8 mouse cellular contexts compared by ENCODE assay signal in genomic region chr17:48281739-48282085, GRCm38 (mm10). TPM values are rescaled to one million over a fixed set of nuclear protein-coding genes. Genes with fewer than 3 reads are reported as not detected.
DNase-seq lines count a peak whose midpoint lies in the region; ATAC-seq and TF ChIP-seq lines count a peak whose summit lies in the region.

No protein-coding gene starts in this region.

- H3K27me3 ChIP-seq in cerebellum, adult 2 months (ENCODE audit: control insufficient read depth, insufficient read depth, low read length) = no peaks in the 10 kb centered on the region; the same call in 1 of the 2 replicates
- no peaks in the 10 kb centered on the region for H3K27me3 ChIP-seq in forebrain, embryonic 16.5 days (replicated peaks; ENCODE audit: control insufficient read depth, insufficient read depth, low read length)
- no peaks in the 10 kb centered on the region for H3K27me3 ChIP-seq in liver, postnatal 0 days (ENCODE audit: insufficient read depth, low read length)

- peak; percentile 48 to 54 for DNase-seq in cerebellum, postnatal 10 days
- no peak for DNase-seq in cerebellum, adult 2 months
- no peak for DNase-seq in ES-E14 (ENCODE audit: low read depth, low spot score)
- no peak for DNase-seq in liver, postnatal 0 days
- no peak for DNase-seq in urinary bladder, postnatal 25 days (ENCODE audit: low spot score)
- no peak for DNase-seq in gastrocnemius, adult 18-20 months (ENCODE audit: low spot score)
- DNase-seq in c-Kit-positive CD71-positive TER-119-positive erythroid progenitor cells, embryonic 14.5 days (ENCODE audit: low spot score) = no peak

- H3K27ac ChIP-seq in cerebellum, adult 2 months (ENCODE audit: insufficient read depth, low read length) = no peak overlapping the region
- no peak overlapping the region for H3K27ac ChIP-seq in ES-E14 (ENCODE audit: insufficient read depth, low read depth, low read length, poor library complexity, severe bottlenecking)
- H3K27ac ChIP-seq in forebrain, embryonic 16.5 days (ENCODE audit: low read length) = no peak overlapping the region
- no peak overlapping the region for H3K27ac ChIP-seq in liver, postnatal 0 days (ENCODE audit: low read depth)

- no peak overlapping the region for H3K4me3 ChIP-seq in cerebellum, adult 2 months (replicated peaks; ENCODE audit: insufficient read depth, low read depth, low read length)
- H3K4me3 ChIP-seq in ES-E14 (ENCODE audit: insufficient read depth in 1 of 2, low read depth in 1 of 2, low read length in 2 of 2, poor library complexity in 1 of 2, severe bottlenecking in 1 of 2) = peak overlapping the region; percentile 30 to 44; a peak in 2 of 4 replicates
- H3K4me3 ChIP-seq in forebrain, embryonic 16.5 days (replicated peaks; ENCODE audit: low read length) = peak overlapping the region; percentile 30
- peak overlapping the region; percentile 39 for H3K4me3 ChIP-seq in liver, postnatal 0 days (ENCODE audit: low read depth, low read length)

- ATAC-seq in forebrain, embryonic 16.5 days = peak; percentile 76
- peak; percentile 36 for ATAC-seq in liver, postnatal 0 days

- H3K9ac ChIP-seq in ES-E14 (ENCODE audit: insufficient read depth, low read depth, low read length, poor library complexity, severe bottlenecking) = peak overlapping the region; percentile 8
- peak overlapping the region; percentile 49 for H3K9ac ChIP-seq in forebrain, embryonic 16.5 days (replicated peaks; ENCODE audit: low read depth, low read length)
- H3K9ac ChIP-seq in liver, postnatal 0 days (replicated peaks) = peak overlapping the region; percentile 51

- TF ChIP-seq CTCF in cerebellum, adult 2 months (IDR thresholded peaks at IDR 0.05; ENCODE audit: borderline replicate concordance, insufficient read depth, low read depth, low read length) = no peak
- TF ChIP-seq CTCF in liver, postnatal 0 days (IDR thresholded peaks at IDR 0.05; ENCODE audit: low read depth) = no peak

- no peaks in the 10 kb centered on the region for H3K4me1 ChIP-seq in cerebellum, adult 2 months (ENCODE audit: control insufficient read depth, insufficient read depth, low read length)
- 0 out of 4 replicates have a peak, but pooled peaks cover 0 to 7% of the 10 kb centered on the region in 2 experiments for H3K4me1 ChIP-seq in ES-E14 (ENCODE audit: control insufficient read depth in 2 of 2, insufficient read depth in 2 of 2, low read length in 2 of 2, poor library complexity in 1 of 2)
- peaks cover 10% of the 10 kb centered on the region for H3K4me1 ChIP-seq in forebrain, embryonic 16.5 days (replicated peaks; ENCODE audit: control insufficient read depth, insufficient read depth, low read length)
- H3K4me1 ChIP-seq in liver, postnatal 0 days (ENCODE audit: insufficient read depth) = peaks cover 13% of the 10 kb centered on the region

- H3K9me3 ChIP-seq in ES-E14 (ENCODE audit: control insufficient read depth, insufficient read depth, low read depth, low read length) = no peaks in the 10 kb centered on the region
- no peaks in the 10 kb centered on the region for H3K9me3 ChIP-seq in forebrain, embryonic 16.5 days (ENCODE audit: control insufficient read depth, low read length)
- H3K9me3 ChIP-seq in liver, postnatal 0 days (ENCODE audit: low read length) = no peaks in the 10 kb centered on the region

- no peak for TF ChIP-seq EP300 in liver, postnatal 0 days (IDR thresholded peaks at IDR 0.05; ENCODE audit: low read depth)

- 8% methylated on average over 3 of the region's 3 CpGs for WGBS in cerebellum, adult 2 months
- WGBS in forebrain, embryonic 16.5 days = 1% methylated on average over 3 of the region's 3 CpGs
- 9% methylated on average over 3 of the region's 3 CpGs for WGBS in liver, postnatal 0 days (ENCODE audit: insufficient replicate concordance)

- no peaks in the 10 kb centered on the region for H3K36me3 ChIP-seq in ES-E14 (ENCODE audit: control insufficient read depth, insufficient read depth, low read length, poor library complexity, severe bottlenecking)
- H3K36me3 ChIP-seq in forebrain, embryonic 16.5 days (ENCODE audit: control insufficient read depth, insufficient read depth) = no peaks in the 10 kb centered on the region
- H3K36me3 ChIP-seq in liver, postnatal 0 days (replicated peaks; ENCODE audit: insufficient read depth, low read length) = no peaks in the 10 kb centered on the region

- in situ Hi-C loops in ES-E14 (cut with MboI; ENCODE audit: low sequenced_read_pairs in 2 of 2, unreplicated experiment in 2 of 2) = no loop called here

- peak overlapping the region; percentile 56 for H3K4me2 ChIP-seq in forebrain, embryonic 16.5 days (ENCODE audit: low read length)
- peak overlapping the region; percentile 62 for H3K4me2 ChIP-seq in liver, postnatal 0 days (ENCODE audit: low read depth, low read length)

- TF ChIP-seq POLR2A in cerebellum, adult 2 months (IDR thresholded peaks at IDR 0.05; ENCODE audit: borderline replicate concordance, insufficient read depth, low read length) = no peak

TF ChIP-seq in ES-E14, 5 proteins besides CTCF, POLR2A, EP300 and RAD21:
- TF ChIP-seq ZNF384 (IDR thresholded peaks at IDR 0.05; ENCODE audit: low read depth, low read length) (no peak), ZC3H11A (IDR thresholded peaks at IDR 0.05; ENCODE audit: borderline replicate concordance, low read depth, low read length) (no peak), MAFK (IDR thresholded peaks at IDR 0.05; ENCODE audit: insufficient read depth, low read depth, low read length) (no peak), HCFC1 (IDR thresholded peaks at IDR 0.05; ENCODE audit: borderline replicate concordance, insufficient read depth, low read length) (no peak), CHD2 (IDR thresholded peaks at IDR 0.05; ENCODE audit: low read depth, low read length) (no peak)

RNA-seq across cellular contexts. Expression of gene Treml2, which starts 17.6 kb away (rescaled TPM):
- 0.25 TPM in 2 replicates for polyA plus RNA-seq in cerebellum, adult 2 months (2012; rRNA removed)
- 2.3 and 5.1 TPM in 2 replicates for total RNA-seq in ES-E14 (2012; rRNA removed)
- 0.10 TPM in 1 of 2 replicates, not detected in the other for polyA plus RNA-seq in forebrain, embryonic 16.5 days (2015; fragmentation: Nextera tagmentation; extraction: Ambion mirVana)
- polyA plus RNA-seq in liver, postnatal 0 days (2015; fragmentation: Nextera tagmentation; extraction: Ambion mirVana) = 2.0 and 2.7 TPM in 2 replicates
- total RNA-seq in gastrocnemius, adult 18-20 months (2021) = under 1 TPM in 1 of 2 experiments, not detected in 1; 0.12 TPM

RNA-seq across cellular contexts. Expression of gene Treml4, which starts 17.6 kb away (rescaled TPM):
- 0.21 TPM in 1 of 2 replicates, not detected in the other for polyA plus RNA-seq in cerebellum, adult 2 months (2012; rRNA removed)
- 0.22 TPM in 1 of 2 replicates, not detected in the other for total RNA-seq in ES-E14 (2012; rRNA removed)
- not detected in 2 replicates for polyA plus RNA-seq in forebrain, embryonic 16.5 days (2015; fragmentation: Nextera tagmentation; extraction: Ambion mirVana)
- 7.9 and 9.2 TPM in 2 replicates for polyA plus RNA-seq in liver, postnatal 0 days (2015; fragmentation: Nextera tagmentation; extraction: Ambion mirVana)
- not detected for total RNA-seq in gastrocnemius, adult 18-20 months (2021)

RNA-seq across cellular contexts. Expression of gene Trem3, which starts 34.1 kb away (rescaled TPM):
- not detected in 2 replicates for polyA plus RNA-seq in cerebellum, adult 2 months (2012; rRNA removed)
- total RNA-seq in ES-E14 (2012; rRNA removed) = not detected in 2 replicates
- polyA plus RNA-seq in forebrain, embryonic 16.5 days (2015; fragmentation: Nextera tagmentation; extraction: Ambion mirVana) = not detected in 2 replicates
- polyA plus RNA-seq in liver, postnatal 0 days (2015; fragmentation: Nextera tagmentation; extraction: Ambion mirVana) = 12.2 and 14.3 TPM in 2 replicates
- total RNA-seq in gastrocnemius, adult 18-20 months (2021) = not detected

RNA-seq across cellular contexts. Expression of gene B430306N03Rik, which starts 34.2 kb away (rescaled TPM):
- 0.02 and 0.11 TPM in 2 replicates for polyA plus RNA-seq in cerebellum, adult 2 months (2012; rRNA removed)
- 0.13 and 0.26 TPM in 2 replicates for total RNA-seq in ES-E14 (2012; rRNA removed)
- not detected in 2 replicates for polyA plus RNA-seq in forebrain, embryonic 16.5 days (2015; fragmentation: Nextera tagmentation; extraction: Ambion mirVana)
- 4.7 and 5.1 TPM in 2 replicates for polyA plus RNA-seq in liver, postnatal 0 days (2015; fragmentation: Nextera tagmentation; extraction: Ambion mirVana)
- under 1 TPM in 1 of 2 experiments, not detected in 1; 0.05 TPM for total RNA-seq in gastrocnemius, adult 18-20 months (2021)

RNA-seq across cellular contexts. Expression of gene Trem1, which starts 49.1 kb away (rescaled TPM):
- 0.03 and 0.05 TPM in 2 replicates for polyA plus RNA-seq in cerebellum, adult 2 months (2012; rRNA removed)
- total RNA-seq in ES-E14 (2012; rRNA removed) = not detected in 2 replicates
- polyA plus RNA-seq in forebrain, embryonic 16.5 days (2015; fragmentation: Nextera tagmentation; extraction: Ambion mirVana) = not detected in 2 replicates
- 1.6 and 2.1 TPM in 2 replicates for polyA plus RNA-seq in liver, postnatal 0 days (2015; fragmentation: Nextera tagmentation; extraction: Ambion mirVana)
- total RNA-seq in gastrocnemius, adult 18-20 months (2021) = not detected

Comparison
In these comparisons a context has a peak if more than half of its experiments do, and no peak if none do; other contexts are left out.
1. DNase-seq: peak in cerebellum, postnatal 10 days (2 of 2); none in cerebellum, adult 2 months (0 of 2), ES-E14 (single experiment), liver, postnatal 0 days (single experiment), urinary bladder, postnatal 25 days (single experiment), gastrocnemius, adult 18-20 months (single experiment) and c-Kit-positive CD71-positive TER-119-positive erythroid progenitor cells, embryonic 14.5 days (single experiment).
2. RNA of gene Trem3, which starts 34.1 kb away (polyA plus RNA-seq): 12.2 to 14.3 TPM in liver, postnatal 0 days; not detected in cerebellum, adult 2 months and not detected in forebrain, embryonic 16.5 days; every median in the first group is over 10 times any median in the second.
3. Peak in every context shown above with its lines, with median percentiles within 50 percentile points of each other: H3K9ac ChIP-seq.